Mouse (Mus musculus) ZHBTc4 (cell line): ENCODE measurements around the gene Tmem128.

ENCODE experiments used
- DNase-seq: peaks from one replicate; pipeline ENCODE4 v3.0.0-alpha.2; 2011; ENCODE audit warnings: low read depth, low spot score

The Tmem128 gene

DNA sequence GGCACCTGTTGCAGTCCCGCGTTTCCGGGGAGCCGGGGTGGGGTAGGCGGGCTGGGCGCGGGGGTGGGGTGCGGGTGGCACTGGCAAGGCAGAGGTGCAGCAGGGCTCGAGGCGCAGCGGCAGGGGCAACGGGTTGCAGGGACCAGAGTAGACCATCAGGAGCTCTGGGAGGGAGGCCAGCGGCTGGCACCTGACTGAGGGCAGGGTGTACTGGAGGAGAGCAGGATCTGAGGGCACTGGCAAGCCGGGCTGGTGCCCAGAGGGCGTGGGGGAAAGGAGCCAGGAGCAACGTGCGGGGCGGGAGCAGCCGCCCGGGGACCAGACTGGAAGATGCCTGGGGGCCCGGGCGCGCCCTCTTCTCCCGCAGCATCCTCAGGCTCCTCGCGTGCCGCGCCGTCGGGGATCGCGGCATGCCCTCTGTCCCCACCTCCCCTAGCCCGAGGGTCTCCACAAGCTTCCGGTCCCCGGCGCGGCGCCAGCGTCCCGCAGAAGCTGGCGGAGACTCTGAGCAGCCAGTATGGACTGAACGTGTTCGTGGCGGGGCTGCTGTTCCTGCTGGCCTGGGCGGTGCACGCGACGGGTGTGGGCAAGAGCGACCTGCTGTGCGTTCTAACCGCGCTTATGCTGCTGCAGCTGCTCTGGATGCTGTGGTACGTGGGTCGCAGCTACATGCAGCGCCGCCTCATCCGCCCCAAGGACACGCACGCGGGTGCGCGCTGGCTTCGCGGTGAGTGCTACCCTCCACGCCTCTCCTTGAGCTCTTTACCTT is 17.3 kb downstream of the Tmem128 start:
- peak; percentile 51 for DNase-seq

DNA sequence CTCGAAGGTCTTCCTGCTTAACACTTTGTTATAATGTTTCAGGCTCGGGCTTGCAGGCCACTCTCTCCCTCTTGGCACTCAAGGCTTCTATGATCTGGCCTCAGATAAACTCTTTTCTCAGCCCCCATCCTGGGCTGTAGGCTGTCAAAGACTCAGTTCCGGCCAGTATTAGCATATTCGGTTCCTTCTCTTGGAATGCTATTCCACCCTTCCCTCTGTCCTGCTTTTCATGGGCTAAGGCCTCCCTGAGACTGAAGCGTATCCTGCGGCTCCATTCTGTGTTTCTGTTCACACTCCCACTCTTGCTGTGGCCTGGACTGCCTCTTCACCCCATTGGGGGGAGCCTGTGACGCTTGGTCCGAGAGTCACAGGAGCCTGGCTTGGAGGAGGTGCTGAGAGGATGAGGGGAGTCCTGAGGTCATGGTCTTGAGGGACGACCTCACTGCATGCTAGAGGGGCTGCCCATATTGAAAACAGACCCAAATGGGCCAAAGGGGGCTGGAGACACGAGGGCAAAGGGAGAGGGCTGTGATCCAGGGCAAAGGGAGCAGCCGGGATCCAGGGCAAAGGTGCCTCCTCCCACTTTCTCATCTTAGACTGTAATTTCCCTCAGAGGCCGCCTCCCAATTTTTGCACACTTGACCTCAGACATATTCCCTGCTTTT is 18.1 kb downstream of the Tmem128 start:
- peak; percentile 34 for DNase-seq

GRCm38 (mm10) chr5:38280075-38280474 is 20.1 kb downstream of the Tmem128 start:
- no peak for DNase-seq

DNA sequence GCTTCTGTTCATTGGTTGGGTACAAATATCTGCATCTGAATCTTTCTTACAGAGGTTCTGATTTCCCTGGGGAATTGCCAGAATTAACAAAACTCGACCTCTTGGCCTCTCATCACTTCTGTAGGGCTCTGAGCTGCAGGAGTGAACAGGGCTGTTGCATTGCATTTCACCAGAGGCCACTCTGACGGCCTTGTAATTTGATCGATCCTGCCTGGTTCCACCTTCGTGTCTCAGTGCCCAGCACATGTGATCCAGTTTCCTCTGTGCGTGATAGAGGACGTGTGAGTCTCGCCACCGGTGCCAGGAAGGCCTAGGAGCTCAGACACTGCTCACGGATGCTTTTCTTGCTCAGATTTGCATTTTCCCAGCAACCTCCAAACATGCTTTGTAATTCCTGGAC is 25.7 kb downstream of the Tmem128 start:
- DNase-seq: no peak

DNA sequence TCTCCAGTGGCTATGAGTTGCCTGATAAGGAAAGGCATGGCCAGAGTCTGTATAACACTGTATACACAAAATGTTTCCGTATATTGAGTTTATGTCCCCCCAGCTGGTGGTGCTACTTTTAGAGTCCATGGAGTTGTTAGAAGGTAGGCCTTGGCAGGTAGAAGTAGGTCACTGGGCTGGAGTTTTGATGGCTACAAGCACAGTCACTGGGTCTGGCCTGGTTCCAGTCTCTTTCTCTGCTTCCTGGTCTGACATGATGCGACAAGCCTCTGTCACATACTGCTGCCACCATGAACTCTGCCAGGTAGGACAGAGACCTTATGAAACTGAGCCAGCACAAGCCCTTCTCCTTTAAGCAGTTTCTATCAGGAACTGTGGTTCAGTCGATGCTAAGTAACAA is 28.5 kb downstream of the Tmem128 start:
- DNase-seq: no peak

DNA sequence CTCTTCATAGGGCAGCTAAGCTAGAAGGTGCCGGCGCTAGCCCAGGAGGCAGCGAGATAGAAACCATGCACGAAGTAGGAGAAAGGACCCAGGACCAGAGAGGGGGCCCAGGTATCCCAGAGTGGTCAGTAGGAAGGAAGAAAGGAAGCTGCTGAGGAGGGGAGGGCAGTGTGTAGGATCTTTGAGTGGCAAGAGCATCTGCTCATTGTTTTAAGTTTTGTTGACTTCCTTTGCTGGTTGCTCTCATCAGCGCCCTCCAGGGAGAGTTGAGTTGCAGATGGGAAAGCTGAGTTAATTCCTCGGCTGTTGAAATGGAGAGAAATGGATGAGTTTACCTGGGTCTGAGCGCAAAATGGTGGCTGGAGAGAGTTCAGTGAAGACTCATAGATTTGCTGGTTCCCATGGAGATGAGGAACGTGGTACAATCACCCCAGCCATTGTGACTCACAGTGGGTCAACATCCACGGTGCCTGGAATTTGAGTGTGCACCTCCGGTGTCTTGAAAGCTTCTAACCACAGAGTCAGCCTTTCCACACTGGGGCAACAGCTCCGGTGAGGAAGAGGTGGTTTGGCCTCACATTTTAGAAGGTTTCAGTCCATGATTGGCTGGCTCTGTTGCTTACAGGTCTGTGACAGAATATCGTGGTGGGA is 41.9 kb downstream of the Tmem128 start:
- no peak for DNase-seq

GRCm38 (mm10) chr5:38302651-38303050 is 42.7 kb downstream of the Tmem128 start:
- peak; percentile 28 for DNase-seq

DNA sequence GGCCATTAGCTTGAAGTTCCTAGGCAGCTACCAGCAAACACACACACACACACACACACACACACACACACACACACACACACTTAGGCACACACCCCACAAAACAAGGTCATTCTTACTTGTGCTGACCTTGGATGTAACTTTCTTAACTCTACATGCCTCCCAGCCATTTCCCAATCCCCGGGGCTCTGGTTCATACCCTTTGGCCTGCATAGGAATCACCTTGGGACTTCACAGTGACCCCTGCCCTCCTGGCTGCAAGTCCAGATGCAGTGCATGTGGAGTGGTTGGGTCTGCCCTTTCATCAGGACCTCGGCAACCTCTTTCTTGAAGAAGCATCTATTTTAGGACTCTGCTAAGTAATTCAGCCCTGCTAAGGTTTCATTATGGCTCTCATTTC is 45.3 kb downstream of the Tmem128 start:
- DNase-seq: no peak

DNA sequence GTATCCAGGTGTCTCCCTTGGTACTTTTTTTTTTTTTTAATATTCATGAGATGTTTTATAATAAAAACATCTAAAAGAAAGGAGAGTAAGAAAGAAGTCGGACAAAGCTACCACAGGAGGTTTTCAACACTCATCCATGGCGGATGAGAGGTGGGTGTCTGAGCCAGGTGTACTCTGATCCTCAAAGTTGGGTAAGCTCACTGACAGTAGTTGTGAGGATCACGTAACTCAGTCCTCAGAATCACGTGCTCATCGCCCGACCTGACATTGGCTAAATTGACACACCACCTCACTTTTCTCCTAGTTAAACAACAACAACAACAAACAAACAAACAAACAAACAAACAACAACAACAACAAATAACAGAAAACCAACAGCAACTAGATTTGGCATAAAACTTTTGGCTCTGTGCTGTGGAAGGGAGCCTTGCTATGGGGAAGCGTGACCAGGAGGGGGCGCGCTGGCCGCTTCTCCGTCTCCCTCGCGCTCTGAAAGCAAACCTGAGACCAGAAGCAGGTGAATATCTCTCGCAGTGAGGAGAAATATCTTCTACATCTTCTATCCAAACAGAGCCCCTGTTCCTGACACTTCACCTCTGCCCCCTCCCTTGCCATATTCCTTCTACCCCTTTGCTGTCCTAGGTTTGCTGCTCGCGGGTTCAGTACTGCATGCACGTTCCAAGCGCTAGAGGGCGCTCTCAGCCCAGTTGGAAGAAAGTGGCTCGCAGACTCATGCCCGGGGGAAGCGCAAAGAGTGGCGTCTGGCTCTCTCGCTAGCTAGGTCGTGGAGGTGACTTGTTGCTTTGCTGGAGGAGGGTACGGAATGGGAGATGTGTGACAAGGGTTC is 47.5 kb downstream of the Tmem128 start:
- peak; percentile 92 for DNase-seq

- DNase-seq: peak; percentile 75
Observed at GRCm38 (mm10) chr5:38308873-38309272, 48.9 kb downstream of the Tmem128 start.

- no peak for DNase-seq
Observed at GRCm38 (mm10) chr5:38309795-38310194, 49.8 kb downstream of the Tmem128 start.
